Mouse (Mus musculus) olfactory bulb, adult 2 months (tissue): ENCODE results near the gene Tom1.

Experiments used
- CTCF ChIP-seq: fragments of 200-500 bp; IDR thresholded peaks from 2 replicates; pipeline ENCODE4 v1.5.1; 2012; ENCODE audit warnings: low read depth, mild to moderate bottlenecking, low read length, moderate library complexity; ENCODE audit not compliant: insufficient read depth
- POLR2A ChIP-seq: fragments of 200-500 bp; IDR thresholded peaks from 2 replicates; pipeline ENCODE4 v1.6.1; 2012; ENCODE audit warnings: mild to moderate bottlenecking, low read depth, low read length, moderate library complexity; ENCODE audit not compliant: insufficient read depth

DNA sequence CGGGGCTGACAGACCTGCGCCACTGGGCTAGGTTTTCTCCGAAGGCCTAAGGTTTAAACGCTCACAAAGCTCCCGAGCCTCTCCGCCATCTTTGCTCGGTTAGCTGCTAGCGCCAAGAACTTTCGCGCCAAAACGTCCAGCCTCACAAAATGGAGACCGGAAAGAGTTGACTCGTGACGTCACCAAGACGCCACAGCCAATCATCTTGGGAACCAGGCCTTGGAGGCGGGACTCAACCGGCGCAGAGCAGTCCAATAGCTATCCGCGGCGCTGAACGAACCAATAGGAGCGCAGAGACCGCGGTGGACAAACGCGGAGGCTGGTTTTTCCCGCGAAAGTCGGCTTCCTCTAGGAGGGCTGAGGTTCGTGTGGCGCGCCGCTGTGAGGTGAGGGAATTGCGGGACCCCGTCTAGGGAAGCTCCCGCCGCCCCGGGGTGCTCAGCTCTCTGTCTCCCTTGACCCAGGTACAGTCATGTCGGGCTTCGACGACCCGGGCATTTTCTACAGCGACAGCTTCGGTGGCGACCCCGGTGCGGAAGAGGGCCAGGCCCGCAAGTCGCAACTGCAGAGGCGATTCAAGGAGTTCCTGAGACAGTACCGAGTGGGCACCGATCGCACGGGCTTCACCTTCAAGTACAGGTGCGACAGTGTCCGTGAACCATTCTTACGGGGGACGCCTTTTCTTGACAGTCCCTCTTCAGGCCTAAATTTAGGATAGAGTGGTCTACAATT is 75.9 kb downstream of the Tom1 start, which contains the start of gene Mcm5:
- no peak for TF ChIP-seq POLR2A
- TF ChIP-seq CTCF = no peak
